Mouse (Mus musculus) ES-Bruce4 (cell line): Measurements from ENCODE around the gene Snx29.

ENCODE experiments used
- CTCF ChIP-seq: IDR thresholded peaks from one replicate; pipeline ENCODE4 v1.8.1; 2011; ENCODE audit warnings: low read depth, low read length
- EP300 ChIP-seq: IDR thresholded peaks from 2 replicates; pipeline ENCODE4 v1.6.1; 2011; ENCODE audit warnings: low read depth, low read length; ENCODE audit not compliant: insufficient read depth
- POLR2A ChIP-seq: IDR thresholded peaks from one replicate; pipeline ENCODE4 v1.8.1; 2011; ENCODE audit warnings: low read length; ENCODE audit not compliant: insufficient read depth

DNA sequence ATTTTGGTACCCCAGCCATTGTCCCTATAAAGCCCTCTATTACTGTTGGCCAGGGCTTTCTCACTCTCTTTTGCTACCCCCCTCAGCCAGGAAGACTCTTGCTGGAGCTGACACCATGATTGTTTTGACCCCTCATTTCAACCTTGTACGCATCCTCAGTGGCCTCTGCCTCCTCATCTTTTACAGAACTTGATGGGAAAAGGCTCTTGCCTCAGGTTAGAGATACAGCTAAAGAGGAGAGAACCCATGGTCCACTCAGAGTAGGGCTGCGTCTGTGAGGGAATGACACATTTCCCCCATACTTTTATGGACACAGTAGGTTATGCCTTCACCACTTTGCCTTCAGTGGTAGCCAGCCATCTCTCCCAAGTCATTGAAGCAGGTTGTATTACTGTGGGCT lies 431.4 kb downstream of the Snx29 start:
- no peak for TF ChIP-seq CTCF
- no peak for TF ChIP-seq EP300
- no peak for TF ChIP-seq POLR2A
